Mouse (Mus musculus) neural tube, embryonic 11.5 days (tissue): Measurements from ENCODE around the gene Tnr. TPM values are rescaled to one million over a fixed set of nuclear protein-coding genes. Genes with fewer than 3 reads are reported as not detected.

ENCODE experiments used
- ATAC-seq: fragments of 200-750 bp; cut with Nextera tagmentation; 2 replicates; pipeline ENCODE4 v1.8.0; 2017; ENCODE audit warnings: moderate number of reproducible peaks, mild to moderate bottlenecking, moderate TSS enrichment, moderate library complexity; ENCODE audit not compliant: insufficient read depth, low FRiP score, low TSS enrichment
- DNase-seq: peaks from one replicate; pipeline ENCODE4 v3.0.0-alpha.2; 2015; ENCODE audit warnings: low spot score
- H3K27ac ChIP-seq: fragments of 300-500 bp; sonication (generic); 2 replicates; pipeline ENCODE4 v1.5.1; 2014; ENCODE audit warnings: low read depth, mild to moderate bottlenecking, low read length
- H3K27me3 ChIP-seq: fragments of 300-500 bp; sonication (generic); 2 replicates; pipeline ENCODE4 v1.6.1; 2014; ENCODE audit warnings: mild to moderate bottlenecking, low read length, mixed read lengths; ENCODE audit not compliant: control insufficient read depth, insufficient read depth
- H3K36me3 ChIP-seq: fragments of 300-500 bp; sonication (generic); 2 replicates; pipeline ENCODE4 v1.6.1; 2014; ENCODE audit warnings: mild to moderate bottlenecking, low read length, moderate library complexity, mixed read lengths; ENCODE audit not compliant: control insufficient read depth, insufficient read depth
- H3K4me1 ChIP-seq: fragments of 300-500 bp; sonication (generic); 2 replicates; pipeline ENCODE4 v1.6.1; 2014; ENCODE audit warnings: low read length, mixed read lengths; ENCODE audit not compliant: control insufficient read depth, insufficient read depth
- H3K4me2 ChIP-seq: fragments of 300-500 bp; sonication (generic); 2 replicates; pipeline ENCODE4 v1.6.1; 2014; ENCODE audit warnings: low read depth, mild to moderate bottlenecking, moderate library complexity
- H3K4me3 ChIP-seq: fragments of 300-500 bp; sonication (generic); 2 replicates; pipeline ENCODE4 v1.5.1; 2014; ENCODE audit warnings: low read depth, low read length
- H3K9ac ChIP-seq: fragments of 300-500 bp; sonication (generic); 2 replicates; pipeline ENCODE4 v1.6.1; 2014; ENCODE audit warnings: mild to moderate bottlenecking, low read length
- H3K9me3 ChIP-seq: fragments of 300-500 bp; sonication (generic); 2 replicates; pipeline ENCODE4 v1.6.1; 2016; ENCODE audit warnings: low read length; ENCODE audit not compliant: control insufficient read depth
- WGBS: fragments of 180-500 bp; shearing (Covaris S2); extraction: QIAGEN DNeasy Blood & Tissue Kit; methylation state at CpG from one replicate; pipeline ENCODE4 v1.1.7; 2014; 5-methylcytosine and 5-hydroxymethylcytosine counted together
- polyA plus RNA-seq: library from polyadenylated mRNA; unstranded; fragments of >200 nt; fragmentation: Nextera tagmentation; extraction: Ambion mirVana; gene quantifications from 2 replicates; pipeline ENCODE4 v1.2.1, GENCODE M21; 2014

The Tnr gene
- polyA plus RNA-seq, 1 experiment from 2014 or later = 1.2 TPM

DNA sequence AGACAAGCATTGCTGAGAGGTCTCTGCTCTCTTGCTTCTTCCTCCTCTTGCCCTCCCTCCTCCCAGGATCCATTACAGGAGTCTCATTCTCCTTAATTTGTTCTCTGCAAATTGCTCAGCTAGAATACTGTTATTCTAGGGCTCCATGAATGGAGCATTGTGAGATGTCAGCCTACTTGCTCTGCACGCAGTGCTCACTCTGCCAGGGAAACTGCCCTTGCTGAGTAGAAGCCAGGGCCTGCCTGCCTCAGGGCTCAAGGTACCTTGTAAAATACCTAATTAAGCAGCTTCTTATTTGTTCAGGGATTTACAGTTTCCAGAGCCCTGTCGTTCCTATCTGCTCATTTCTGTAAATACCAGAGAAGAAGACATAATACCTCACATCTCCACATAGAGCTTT, 240.3 kb downstream of the Tnr start:
- Histone ChIP-seq H3K9ac (no peak overlapping the region), H3K9me3 (no peaks in the 10 kb centered on the region), H3K27ac (no peak overlapping the region), H3K27me3 (no peaks in the 10 kb centered on the region), H3K4me1 (no peaks in the 10 kb centered on the region), H3K4me3 (no peak overlapping the region), H3K36me3 (no peaks in the 10 kb centered on the region), H3K4me2 (no peak overlapping the region)
- no peak for DNase-seq
- ATAC-seq = no peak
- WGBS = 82% methylated on average over 2 of the region's 2 CpGs

DNA sequence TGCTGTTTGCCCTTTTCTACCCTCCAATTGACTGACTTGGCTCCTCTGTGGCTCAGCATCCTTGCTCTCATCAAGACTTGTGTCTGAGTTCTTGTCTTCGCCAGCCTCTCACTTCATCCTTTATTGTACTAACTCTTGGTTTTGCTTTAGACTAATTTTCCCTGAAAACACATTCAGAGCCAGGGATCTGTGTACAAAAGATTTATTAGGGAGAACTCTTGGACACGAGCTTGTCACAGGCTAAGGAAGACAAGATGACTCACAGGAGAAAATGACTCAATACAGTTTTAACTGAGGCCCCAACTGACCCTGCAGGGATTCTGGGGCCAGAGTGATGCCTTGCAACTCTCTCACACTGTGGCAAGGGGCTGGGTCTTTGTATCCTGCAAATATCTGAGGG, 241.3 kb downstream of the Tnr start:
- DNase-seq = no peak
- H3K9ac ChIP-seq = no peak overlapping the region
- no peaks in the 10 kb centered on the region for H3K27me3 ChIP-seq
- H3K4me3 ChIP-seq = no peak overlapping the region
- no peak for ATAC-seq
- H3K9me3 ChIP-seq = no peaks in the 10 kb centered on the region
- H3K4me2 ChIP-seq = no peak overlapping the region
- no peak overlapping the region for H3K27ac ChIP-seq
- WGBS = 78% methylated on average over 2 of the region's 2 CpGs
- no peaks in the 10 kb centered on the region for H3K4me1 ChIP-seq
- no peaks in the 10 kb centered on the region for H3K36me3 ChIP-seq

DNA sequence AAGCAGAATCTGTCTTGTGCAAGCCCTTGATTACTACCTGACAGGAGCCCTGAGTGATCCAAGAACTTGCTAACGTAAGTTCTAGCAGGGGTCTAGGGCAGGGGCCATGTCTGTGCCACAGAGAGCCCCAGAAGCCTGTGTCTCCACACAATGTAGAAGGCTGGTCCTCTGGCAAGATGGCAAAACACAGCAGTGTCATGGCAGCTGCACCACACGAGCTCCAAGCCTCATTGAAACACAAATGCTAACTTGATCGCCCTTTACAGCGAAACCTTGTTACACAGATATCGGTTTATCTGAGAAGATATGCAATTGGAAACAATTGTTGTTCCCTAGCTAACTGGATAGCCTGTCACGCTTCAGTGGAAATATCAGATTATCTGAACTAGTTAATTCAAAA, 246.4 kb downstream of the Tnr start:
- 74% methylated on average over 6 of the region's 6 CpGs for WGBS
- Histone ChIP-seq H3K36me3 (no peaks in the 10 kb centered on the region), H3K4me3 (no peak overlapping the region), H3K4me2 (no peak overlapping the region), H3K4me1 (no peaks in the 10 kb centered on the region), H3K9me3 (no peaks in the 10 kb centered on the region), H3K9ac (no peak overlapping the region), H3K27ac (no peak overlapping the region), H3K27me3 (no peaks in the 10 kb centered on the region)
- DNase-seq (no peak), ATAC-seq (no peak)

DNA sequence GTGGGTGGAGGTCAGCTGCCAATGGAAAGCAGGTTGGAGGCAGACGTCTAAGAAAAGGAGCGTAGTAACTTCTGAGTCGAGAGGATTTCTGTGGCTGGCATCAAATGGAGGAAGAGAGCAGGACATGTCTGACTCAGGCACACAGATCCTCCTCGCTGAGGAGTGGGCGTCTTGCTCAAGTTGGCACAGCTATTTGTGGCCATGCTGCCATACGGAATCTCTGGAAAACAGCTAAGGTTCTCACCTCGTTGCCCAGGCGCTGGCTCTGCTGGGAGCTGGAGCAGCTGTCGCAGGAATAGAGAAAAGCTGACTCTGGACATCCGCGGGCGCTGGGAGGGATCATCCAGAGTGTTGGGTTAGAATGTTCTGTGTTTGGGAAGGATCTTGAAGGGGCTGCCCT, 250.1 kb downstream of the Tnr start:
- Histone ChIP-seq H3K9ac (no peak overlapping the region), H3K27ac (no peak overlapping the region), H3K27me3 (no peaks in the 10 kb centered on the region), H3K4me2 (no peak overlapping the region), H3K36me3 (no peaks in the 10 kb centered on the region), H3K4me3 (no peak overlapping the region), H3K4me1 (no peaks in the 10 kb centered on the region), H3K9me3 (no peaks in the 10 kb centered on the region)
- DNase-seq = no peak
- WGBS = 83% methylated on average over 12 of the region's 12 CpGs
- no peak for ATAC-seq

DNA sequence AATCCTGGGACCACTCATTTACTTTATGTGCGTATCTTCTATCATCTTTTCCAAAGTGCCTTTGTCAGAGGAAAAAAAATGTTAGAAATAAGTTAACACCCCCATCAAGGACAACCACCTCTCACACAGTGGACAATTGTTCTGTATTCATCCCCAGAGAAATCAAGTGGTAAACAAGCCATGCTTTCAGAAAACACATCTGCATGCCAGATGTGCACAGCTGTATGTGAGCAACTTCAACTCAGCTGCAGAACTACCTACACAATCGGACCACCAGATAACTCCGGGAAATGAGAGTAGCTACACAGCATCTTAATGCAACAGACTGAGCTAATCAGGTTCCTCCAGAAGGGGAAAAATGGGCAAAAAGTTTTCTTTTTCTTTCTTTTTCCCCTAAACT, 251.6 kb downstream of the Tnr start:
- Histone ChIP-seq H3K27me3 (no peaks in the 10 kb centered on the region), H3K27ac (no peak overlapping the region), H3K36me3 (no peaks in the 10 kb centered on the region), H3K9me3 (no peaks in the 10 kb centered on the region), H3K4me1 (no peaks in the 10 kb centered on the region), H3K9ac (no peak overlapping the region), H3K4me3 (no peak overlapping the region), H3K4me2 (no peak overlapping the region)
- ATAC-seq (no peak), DNase-seq (no peak)
- WGBS = 62% methylated on average over 3 of the region's 3 CpGs

DNA sequence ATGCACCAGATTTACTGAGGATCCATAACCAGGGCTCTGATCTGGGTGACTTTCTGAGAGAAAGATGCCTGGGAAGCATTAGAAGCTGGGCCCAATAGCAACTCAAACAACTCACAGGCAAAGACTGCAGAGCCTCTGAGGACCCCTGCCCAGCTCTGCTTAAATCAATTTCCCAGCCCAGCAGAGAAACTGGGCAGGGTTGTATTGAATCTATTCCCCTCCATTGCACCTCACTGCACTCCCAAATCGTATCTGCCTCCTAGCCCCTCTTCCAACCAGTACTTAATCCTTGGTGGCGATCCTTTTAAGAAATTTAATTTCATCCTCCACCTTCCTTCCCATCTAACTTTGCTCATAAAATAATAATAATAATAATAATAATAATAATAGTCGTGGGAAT, 253.5 kb downstream of the Tnr start:
- H3K27ac ChIP-seq = no peak overlapping the region
- H3K4me2 ChIP-seq = no peak overlapping the region
- no peak for ATAC-seq
- H3K27me3 ChIP-seq = no peaks in the 10 kb centered on the region
- no peak for DNase-seq
- H3K4me3 ChIP-seq = no peak overlapping the region
- no peaks in the 10 kb centered on the region for H3K36me3 ChIP-seq
- no peaks in the 10 kb centered on the region for H3K4me1 ChIP-seq
- H3K9me3 ChIP-seq = no peaks in the 10 kb centered on the region
- no peak overlapping the region for H3K9ac ChIP-seq
- 61% methylated on average over 3 of the region's 3 CpGs for WGBS

DNA sequence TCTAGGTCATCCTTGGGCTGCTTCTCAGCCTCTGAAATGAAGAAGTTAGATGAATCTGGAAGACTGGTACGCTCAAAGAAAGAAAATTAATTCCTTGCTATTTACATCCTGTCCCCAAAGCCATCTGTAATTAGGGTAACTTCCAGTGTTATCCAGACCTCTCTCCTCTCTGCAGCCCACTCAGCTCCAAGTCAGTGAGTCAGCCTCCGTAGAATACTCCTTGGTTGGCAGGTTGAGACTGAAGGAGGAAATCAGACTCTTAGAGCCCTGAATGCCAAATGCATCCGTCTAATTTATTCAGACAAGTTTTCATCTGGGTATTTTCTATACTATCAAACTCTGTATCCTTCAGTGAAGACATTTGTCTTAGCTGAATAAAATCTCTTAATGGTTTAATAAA, 255.9 kb downstream of the Tnr start:
- Histone ChIP-seq H3K9ac (no peak overlapping the region), H3K27ac (no peak overlapping the region), H3K9me3 (no peaks in the 10 kb centered on the region), H3K36me3 (no peaks in the 10 kb centered on the region), H3K4me3 (no peak overlapping the region), H3K4me1 (no peaks in the 10 kb centered on the region), H3K4me2 (no peak overlapping the region), H3K27me3 (no peaks in the 10 kb centered on the region)
- WGBS = 94% methylated on average over 3 of the region's 3 CpGs
- DNase-seq (no peak), ATAC-seq (no peak)

DNA sequence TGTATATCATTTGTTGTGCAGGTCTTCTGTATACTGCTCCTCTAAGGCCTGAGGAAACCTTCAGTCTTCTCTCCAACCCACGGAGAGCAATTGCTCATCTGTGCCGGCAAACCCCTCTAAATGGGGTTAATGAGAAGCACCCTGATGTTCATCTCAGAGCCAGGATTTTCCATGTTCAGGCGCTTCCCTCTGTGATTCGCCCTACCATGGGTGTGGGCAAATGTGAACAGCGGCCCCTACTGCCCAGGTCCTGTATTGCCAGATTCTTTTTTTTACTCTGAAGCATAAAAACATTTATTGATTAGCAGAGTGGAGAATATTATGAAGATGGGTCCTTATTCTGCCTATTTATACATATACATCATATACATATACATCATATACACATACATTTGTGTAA, 260.3 kb downstream of the Tnr start:
- H3K9ac ChIP-seq = no peak overlapping the region
- no peak overlapping the region for H3K4me2 ChIP-seq
- H3K4me1 ChIP-seq = no peaks in the 10 kb centered on the region
- no peaks in the 10 kb centered on the region for H3K9me3 ChIP-seq
- 36% methylated on average over 5 of the region's 5 CpGs for WGBS
- no peak overlapping the region for H3K4me3 ChIP-seq
- DNase-seq = no peak
- H3K36me3 ChIP-seq = no peaks in the 10 kb centered on the region
- no peaks in the 10 kb centered on the region for H3K27me3 ChIP-seq
- H3K27ac ChIP-seq = no peak overlapping the region
- ATAC-seq = no peak

DNA sequence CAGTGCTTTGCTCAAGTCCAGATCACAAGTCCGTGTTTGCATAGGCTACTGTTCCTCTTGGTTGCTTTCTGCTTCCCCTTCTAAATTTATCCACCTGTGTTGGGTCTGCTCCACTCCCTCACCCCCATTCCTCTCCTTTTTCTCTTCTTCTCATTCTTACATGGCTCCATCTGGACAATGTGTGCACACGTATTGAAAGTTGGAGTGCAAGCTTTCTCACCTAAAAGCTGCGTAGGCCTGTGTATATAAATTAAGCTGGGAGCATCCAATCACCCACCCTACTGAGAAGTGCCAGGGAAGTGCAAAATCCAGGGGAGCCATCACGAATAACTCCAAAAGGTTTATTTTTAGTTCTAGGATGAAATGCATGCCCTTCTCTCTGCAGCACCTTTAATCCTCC, 264.7 kb downstream of the Tnr start:
- Histone ChIP-seq H3K36me3 (no peaks in the 10 kb centered on the region), H3K9ac (no peak overlapping the region), H3K4me2 (no peak overlapping the region), H3K9me3 (no peaks in the 10 kb centered on the region), H3K27ac (no peak overlapping the region), H3K4me1 (no peaks in the 10 kb centered on the region), H3K27me3 (no peaks in the 10 kb centered on the region), H3K4me3 (no peak overlapping the region)
- no peak for ATAC-seq
- DNase-seq = no peak
- WGBS = 81% methylated on average over 4 of the region's 4 CpGs
